Mouse (Mus musculus): Measurements from ENCODE around the gene Pepd.

DNA sequence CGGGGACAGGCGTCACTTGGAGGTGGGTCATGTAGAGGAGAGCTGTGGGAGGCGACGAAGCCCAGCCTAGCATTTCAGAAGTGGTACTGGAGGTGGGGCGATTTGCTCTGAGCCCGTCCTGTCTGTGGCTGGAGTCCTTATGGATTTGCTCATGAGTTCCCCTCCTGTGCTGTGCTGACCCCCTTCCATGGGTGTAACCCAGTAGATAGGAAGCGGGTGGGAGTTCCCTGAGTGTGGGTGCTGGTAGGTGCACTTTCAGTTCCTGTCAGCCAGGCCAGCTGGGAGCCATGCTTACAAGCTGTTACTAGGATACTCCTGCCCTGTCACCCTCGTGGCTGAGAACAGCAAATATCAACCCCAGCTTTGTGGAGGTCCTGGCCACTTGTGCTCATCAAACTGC is 6.2 kb downstream of the Pepd start:
- TF ChIP-seq GATA1 (IDR thresholded peaks at IDR 0.05; ENCODE audit: low read length) (no peak), TAL1 (IDR thresholded peaks at IDR 0.05; ENCODE audit: low read length) (no peak)
